Mouse (Mus musculus) spleen, adult 12 weeks (tissue): ENCODE data around the gene 1700057G04Rik.
"Not testable (repeated sequence)": the region's sequence is repeated elsewhere in the genome, so short reads cannot be mapped to it uniquely, and the experiment has no call there.

ENCODE experiments used
- DNase-seq: peaks from one replicate; pipeline ENCODE4 v3.0.0; 2022; ENCODE audit warnings: low spot score

The 1700057G04Rik gene

DNA sequence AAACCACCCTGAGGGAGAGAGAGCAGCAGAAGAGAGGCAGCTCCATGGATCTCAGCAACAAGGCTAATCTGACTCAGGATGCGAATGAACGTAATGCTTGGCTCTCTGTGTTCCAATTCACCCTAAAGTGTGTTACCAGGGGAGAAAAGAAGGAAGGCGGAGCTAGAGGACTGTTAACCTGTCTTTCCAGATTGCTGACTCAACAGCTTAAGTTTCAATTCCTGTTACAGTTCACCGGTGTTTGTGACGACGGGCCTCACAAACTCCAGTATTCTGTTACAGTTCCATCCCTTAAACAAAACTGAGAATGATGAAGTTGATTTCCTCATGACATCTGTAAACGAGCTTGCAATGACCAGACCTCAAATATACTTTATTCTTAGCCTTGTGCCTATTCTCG, 4.1 kb upstream of the 1700057G04Rik start:
- DNase-seq, result no peak

DNA sequence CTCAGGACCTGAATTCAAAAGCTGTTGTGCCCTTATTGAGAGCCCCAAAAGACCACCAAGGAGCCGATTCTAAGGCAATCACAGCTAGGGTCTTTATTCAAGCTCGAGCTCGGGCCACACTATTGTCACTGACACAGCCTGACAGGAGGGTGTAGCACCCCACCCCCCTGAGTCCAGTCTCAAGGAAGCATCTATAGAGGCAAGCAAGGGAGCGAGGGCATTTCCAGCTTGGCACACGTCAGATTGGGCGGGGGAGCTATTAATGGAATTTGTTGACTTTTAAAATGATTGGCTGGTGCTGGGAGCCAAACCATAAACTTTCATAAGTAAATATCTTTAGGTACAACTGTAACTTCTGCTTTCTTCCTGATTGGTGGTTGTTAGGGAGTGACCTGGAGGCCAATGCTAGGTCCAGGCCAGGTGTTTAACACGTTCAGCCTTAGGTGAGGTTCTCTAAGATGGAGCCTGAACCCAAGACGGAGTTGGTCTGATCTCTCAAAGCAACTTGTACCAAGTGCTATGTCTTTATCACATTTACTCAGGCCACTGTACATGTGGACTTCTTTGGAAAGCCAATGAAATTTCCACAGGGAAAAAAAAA, 3.5 kb upstream of the 1700057G04Rik start:
- DNase-seq, result no peak

DNA sequence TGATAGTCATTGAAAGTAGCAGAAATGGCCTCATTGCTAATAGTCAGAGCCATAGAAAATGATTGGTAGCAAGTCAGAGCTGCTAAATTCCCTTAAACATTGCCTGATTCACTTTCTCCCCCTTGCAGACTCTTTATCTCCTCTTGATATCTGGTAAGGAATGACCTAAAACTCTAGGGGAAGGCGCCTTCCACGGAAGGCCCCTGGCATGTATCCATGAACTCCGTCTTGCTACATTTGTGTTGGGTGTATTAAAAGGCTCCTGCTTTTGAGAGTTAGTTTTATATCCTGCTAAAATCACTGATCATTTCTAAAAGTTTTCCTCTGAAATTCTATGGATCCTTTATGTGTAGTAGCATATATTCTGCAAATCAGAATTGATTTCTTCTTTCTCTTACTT, 7.6 kb downstream of the 1700057G04Rik start:
- DNase-seq, result no peak

DNA sequence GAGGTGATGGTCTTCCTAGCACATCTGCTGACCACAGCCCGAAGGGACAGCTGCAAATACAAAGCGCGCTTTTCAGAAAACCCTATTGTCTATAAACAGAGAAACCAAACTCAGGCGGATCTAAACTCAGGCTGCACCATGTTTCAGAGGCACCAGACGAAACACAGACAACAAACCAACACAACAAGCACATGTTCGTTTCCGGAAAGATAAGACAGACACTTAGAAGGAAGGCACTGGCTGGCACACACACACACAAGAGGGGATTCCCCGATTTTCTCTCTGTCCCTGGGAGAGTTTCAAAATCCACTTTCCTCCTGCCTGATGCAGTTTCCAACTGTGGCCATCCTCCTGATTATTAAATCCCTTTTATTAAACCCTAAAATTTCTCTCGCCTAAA, 16.8 kb downstream of the 1700057G04Rik start:
- not testable (repeated sequence) for DNase-seq

DNA sequence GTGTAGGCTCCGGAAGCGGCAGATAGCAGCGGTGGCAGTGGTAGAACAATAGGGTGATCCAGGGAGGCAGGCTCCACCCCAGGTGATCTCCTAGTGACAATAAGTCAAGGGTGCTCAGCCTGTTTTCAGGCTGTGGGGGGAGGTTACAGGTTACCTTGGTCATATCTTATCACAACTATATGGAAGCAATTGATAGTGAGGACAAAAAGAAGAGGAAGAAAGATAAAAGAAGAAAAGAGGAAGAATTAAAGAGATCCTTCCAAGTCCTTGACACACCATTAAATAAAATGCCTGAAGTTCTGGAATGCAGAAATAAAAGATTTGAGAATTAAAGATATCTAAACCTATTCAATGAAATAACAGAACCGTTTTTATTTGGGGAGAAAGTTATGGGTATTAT, 17.6 kb downstream of the 1700057G04Rik start:
- DNase-seq, result no peak

DNA sequence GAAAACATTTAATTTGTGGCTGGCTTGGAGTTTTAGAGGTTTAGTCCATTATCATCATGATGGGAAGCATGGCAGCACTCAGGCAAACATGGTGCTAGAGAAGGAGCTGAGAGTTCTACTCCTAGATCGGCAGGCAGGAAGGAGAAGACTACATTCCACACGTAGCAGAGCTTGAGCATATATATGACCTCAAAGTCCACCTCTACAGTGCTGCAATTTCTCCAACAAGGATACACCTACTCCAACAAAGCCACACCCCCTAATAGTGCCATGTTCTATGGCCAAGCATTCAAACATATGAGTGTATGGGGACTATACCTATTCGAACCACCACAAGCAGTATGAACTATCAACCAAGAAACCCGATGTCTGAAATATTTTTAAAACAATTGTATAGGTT, 22.2 kb downstream of the 1700057G04Rik start:
- no peak for DNase-seq

DNA sequence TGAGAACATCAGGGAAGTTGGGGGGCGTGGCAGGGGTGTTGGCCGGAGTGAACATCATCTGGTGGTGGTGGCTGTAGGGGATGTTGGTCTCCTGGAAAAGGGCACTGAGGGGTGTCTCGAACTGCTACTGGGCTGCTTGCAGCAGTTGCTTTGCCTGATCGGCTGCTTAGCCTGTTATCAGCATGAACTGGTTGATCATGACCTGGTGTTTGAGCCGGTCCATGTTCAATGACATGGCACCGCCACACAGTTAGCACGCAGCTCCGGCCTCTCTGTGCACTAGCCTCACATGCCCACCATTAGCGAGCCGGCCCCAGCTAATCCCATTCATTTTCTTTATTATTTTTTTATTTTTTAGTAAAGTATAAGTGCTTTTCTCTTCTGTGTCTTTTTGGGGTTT, 25.7 kb downstream of the 1700057G04Rik start:
- DNase-seq, result no peak

DNA sequence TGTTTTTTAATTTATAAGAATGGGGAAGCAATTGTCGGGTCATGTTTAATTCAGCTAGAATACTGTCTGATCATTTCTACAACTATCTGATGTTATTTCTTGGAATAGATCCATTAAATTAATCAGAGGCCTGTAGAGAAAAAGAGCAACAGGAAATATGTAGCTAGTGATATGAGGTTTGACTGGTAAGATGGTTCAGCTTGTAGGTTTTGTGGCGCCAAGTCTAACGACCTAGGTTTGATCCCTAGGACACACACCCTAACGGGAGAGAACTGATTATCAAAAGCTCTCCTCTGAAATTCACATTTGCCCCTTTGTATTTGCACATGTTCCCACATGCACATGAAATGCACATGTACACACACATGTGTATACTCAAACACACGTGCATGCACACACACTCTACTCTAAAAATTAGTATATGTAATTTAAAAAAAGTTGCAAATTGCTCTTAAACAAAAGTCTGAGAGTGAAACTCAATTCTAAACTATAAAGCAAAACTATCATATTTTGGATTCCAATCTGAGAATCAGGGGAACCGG, 26.2 kb downstream of the 1700057G04Rik start:
- no peak for DNase-seq

DNA sequence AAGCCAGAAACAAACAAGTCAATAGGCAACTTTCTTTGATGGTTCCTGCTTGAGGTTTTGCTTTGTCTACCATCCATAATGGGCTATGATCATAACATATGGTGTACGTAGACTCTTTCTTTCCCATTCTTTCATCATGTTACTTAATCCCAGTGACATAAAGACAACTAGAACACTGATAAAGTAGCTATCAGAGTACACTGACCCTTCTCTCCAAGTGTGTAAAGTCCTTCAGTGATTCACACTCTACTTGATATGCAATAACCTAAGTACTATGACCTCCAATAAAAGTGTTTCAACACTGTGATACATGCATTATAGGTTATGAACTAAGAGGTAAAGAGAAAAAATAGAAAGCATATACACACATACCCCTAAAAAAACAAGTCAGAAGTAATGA, 27.9 kb downstream of the 1700057G04Rik start:
- DNase-seq, result no peak

DNA sequence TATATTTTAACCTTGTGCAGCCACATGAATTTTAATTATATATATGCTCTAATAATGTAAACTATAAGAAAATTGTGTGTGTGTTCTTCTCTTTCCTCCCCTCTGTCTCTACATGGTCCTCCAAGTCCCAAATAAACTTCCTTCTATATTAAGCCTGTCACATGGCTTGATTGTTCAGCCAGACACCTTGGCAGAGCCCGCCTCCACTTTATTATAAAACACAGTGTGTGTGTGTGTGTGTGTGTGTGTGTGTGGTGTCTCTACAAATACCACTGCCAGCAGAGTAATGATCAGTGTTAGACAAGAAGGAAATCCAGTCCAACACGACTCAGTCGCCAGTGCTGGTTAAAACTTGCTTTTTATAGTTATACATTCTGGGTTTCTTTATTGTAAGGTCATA, 28.5 kb downstream of the 1700057G04Rik start:
- DNase-seq, result no peak

DNA sequence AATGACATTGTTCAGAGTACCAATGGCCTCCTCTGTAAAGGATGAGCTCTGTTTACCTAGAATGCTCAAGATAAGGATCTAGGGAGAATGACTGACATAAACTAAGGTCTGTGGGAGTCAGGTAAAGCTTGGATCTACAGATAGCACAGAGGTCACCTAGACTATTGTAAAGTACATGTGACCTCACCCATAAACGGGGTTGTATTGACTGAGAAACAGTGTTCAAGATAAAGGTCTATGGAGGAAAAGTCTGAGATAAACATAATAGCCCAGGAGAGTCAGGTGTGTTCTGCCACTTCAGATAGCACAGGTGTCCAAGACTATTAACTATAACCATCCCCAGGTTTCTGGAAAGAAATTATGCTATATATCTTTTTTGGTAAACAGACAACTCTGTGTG, 29.8 kb downstream of the 1700057G04Rik start:
- no peak for DNase-seq

DNA sequence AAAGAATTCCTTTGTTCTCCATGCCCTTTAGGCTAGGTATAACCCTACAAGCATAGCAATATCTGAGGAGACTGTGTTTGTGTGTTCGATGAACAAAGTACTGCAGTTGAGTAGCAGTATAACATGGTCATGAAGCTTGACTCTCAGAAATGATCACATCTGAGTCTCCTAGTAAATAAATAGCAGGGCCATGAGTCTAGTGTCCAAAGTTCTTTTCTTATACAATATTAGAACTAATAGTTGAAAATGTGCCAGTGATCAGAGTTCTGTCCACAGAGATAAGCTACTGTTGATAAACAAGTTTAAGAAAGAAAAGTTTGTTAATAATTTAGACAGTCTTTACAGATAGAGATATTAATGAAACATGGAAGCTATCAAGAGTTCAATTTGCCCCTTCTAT, 42.7 kb downstream of the 1700057G04Rik start:
- DNase-seq, result no peak

DNA sequence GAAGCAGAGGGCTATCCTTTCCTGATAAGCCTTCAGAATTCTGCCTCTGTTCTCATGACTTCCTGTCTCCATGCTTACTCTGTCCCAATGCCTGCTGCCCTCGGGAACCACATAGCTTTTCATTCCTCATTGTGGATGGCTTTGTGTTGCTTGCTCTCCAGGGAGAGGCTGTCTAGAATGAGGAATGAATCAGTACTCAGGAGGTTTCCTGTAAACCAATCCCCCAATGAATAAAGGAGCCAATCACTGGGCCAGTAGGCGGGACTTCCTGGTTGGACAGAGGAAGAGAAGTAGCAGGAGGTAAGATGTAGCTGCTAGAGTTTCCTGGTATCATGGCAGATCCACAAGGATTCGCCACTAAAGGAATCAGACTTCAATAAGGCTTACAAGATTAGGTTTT, 44.1 kb downstream of the 1700057G04Rik start:
- no peak for DNase-seq

DNA sequence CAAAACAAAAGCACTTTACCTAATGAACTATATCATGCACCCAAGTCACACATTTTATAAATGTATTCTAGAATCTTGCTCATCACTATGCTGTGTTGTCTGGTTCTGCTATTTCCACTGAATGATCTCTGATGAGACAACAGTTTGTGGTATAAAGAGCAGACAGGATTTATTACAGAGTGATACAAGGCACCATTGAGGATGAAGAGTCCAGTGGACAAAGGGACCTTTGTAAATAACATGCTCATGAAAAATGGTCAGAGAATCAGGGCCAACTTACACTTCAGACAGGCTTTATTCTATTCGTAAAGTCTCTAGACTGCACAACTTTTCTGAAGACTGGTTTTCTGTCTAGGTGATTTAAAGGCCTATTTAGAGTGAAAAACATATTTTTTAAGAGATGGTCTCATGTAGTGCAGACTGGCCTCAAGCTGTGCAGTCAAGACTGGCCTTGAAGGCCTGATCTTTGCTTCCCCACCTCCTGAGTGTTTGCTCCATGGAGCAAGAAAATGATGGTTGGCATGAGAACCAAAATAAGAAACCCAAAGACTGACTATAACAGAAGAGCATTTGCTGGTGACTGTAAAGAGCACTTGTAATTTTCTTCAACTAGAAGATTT, 51.6 kb downstream of the 1700057G04Rik start:
- no peak for DNase-seq

DNA sequence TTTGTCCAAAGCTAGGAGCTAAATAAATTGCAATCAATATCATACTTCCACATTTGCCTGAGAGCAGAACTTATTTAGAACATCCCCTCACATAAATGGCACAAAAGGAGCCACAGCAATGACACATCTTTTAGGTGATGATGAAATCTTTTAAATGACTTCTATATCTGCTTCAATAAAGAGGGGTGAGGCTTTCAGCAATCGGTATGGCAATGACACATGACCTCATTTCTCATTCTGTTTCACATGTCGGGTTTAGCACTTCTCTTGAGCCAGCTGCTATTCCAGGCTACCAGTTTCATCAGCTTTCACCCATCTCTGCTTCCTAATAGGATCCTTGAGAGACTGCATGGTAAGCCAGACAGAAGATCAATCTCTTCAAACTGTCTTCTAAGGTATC, 54.3 kb downstream of the 1700057G04Rik start:
- no peak for DNase-seq

DNA sequence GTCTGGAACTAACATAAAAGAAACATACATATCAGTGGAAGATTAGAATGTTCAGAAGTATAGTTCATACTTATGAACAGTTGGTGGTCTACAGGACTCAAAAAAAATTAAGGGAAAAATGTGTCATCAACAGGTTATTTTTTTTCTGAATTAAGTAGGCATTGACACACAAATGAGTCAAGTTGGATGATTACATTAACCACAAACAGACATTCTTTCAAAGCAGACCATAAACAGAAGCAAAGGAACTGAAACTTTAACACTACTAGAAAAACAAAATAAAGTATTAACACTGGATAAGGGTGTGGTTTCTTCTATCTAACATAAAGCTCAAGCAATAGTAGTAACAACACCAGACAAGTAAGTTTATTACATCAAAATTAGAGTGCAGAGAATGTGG, 59.7 kb downstream of the 1700057G04Rik start:
- DNase-seq, result no peak

DNA sequence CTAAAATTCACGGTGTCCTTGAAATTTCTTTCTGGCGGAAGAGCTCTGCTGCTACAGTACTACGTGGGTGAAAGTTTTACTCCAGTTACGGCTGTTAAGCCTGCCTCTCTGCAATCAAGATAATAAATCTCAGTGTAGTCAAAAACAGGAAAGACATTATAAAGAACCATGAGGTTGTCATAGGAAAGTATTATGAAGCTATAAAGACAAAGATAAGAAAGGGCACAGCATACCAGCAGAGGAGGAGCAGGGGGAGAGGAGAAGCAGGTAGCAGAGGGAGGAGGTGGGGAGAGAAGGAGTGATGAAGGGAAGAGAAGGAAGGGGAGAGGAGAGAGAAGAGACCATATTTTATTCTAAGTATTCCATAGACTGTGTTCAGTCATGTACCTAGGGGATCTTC, 64.7 kb downstream of the 1700057G04Rik start:
- DNase-seq, result no peak

DNA sequence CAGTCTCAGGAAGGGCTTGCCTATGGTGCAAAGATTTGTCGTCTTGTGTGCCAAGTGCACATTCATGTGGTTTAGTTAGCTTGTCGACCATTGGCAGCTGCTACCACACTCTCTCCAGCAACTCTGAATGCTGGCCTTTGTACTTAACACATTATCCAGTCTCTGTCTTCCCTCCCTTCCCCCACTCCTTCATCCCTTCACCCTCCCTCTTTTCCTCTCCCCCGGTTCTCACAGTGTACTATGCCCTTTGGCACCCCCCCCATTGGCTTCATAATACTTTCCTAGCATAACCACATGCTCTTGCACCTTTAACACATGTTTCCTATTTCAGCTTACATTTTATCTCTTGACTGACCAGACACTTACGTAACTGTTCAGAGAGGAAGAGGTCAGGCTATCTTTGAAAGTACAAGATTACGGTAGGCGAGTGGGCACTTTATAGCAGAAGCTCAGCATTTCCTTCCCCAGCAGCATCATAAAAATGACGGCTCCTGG, 65.6 kb downstream of the 1700057G04Rik start:
- no peak for DNase-seq

DNA sequence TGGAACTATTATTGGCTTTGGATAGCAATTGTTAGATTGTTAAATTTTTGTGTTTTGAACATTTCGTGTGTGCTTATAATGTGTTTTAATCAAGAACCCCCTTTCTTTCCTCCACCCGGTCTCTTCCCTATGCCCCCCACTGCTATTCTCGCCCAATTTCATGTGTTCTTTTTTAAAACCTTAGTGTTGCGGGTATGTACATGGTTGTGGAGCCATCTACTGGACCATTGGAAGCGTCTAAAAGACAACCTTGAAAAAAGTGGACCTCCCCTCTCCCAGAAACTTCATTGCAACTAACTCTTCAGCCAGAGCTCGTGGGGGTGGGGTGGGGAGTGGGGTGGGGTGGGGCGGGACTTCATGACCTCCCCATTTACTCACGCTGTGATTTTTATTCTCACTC, 66.2 kb downstream of the 1700057G04Rik start:
- DNase-seq, result no peak

DNA sequence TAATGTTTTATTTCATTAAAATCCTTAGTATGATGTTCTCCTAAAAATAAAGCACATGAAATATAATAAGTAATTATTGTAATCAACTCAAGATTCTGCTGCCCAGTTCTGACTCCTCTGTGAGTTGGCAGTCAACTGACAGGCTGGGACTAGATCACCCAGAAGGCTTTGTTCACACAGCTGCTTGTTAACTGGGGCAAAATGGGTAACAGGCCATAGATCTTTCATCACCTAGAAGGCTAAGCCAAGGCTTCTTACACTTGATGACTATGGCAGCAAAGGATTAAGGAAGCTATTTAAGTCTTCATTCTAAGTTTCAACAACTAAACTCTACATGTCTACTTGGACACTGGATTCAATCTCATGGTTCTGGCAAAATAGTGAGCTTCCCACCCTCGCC, 68.8 kb downstream of the 1700057G04Rik start:
- DNase-seq, result no peak

DNA sequence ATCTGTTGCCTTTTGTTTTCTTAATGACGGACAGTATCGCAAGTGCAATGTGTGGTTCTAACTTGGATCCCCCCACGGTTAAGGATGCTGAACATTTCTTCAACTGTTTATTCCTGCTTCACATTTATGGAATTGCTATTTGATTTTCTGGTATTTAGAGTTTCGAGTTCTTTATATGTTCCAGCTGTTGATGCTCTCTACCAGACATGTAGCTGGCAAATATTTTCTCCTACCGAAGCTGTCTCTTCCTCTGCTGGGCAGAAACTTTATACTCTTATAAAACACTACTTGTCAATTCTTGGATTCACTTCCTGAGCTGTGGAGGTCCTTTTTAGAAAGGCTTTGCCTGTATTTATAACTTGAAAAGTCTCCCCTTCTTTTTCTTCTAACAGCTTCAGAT, 70.1 kb downstream of the 1700057G04Rik start:
- DNase-seq, result no peak

DNA sequence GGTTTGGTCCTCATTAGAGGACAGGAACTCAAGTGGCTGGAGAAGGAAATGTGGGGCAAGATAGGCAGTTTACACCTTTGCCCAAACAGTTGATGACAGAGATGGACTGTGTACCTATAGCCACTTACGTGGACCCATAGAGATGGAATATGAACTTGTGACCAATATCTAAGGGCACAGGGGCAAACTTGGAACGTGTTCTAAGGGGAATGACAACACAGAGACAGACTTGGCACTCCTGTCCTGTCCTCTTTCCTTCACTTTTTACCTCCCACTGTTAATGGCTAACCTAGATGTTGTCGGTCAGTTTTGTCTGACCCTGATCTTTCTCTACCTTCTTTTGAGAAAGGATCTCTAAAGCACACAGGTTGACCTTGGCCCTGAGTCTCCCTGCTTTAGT, 74.2 kb downstream of the 1700057G04Rik start:
- no peak for DNase-seq

DNA sequence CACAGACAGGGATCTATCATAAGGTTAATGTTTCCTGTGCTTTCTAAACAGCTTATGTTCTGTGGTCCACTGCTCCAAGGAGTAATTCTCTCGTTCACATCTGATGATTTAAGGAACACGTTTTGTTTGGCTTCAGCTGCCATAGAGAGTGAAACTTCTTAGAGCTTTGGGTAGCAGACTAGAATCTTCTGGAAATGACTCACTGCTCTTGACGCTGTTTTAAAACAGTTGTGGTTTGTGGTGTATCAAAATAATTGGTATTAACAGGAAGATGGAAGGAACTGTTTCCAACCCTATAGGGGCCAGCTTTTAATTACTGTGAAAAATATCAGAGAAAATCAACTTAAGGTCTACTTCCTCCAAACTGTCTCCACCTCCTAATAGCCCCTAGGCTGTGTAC, 75.2 kb downstream of the 1700057G04Rik start:
- DNase-seq, result no peak

DNA sequence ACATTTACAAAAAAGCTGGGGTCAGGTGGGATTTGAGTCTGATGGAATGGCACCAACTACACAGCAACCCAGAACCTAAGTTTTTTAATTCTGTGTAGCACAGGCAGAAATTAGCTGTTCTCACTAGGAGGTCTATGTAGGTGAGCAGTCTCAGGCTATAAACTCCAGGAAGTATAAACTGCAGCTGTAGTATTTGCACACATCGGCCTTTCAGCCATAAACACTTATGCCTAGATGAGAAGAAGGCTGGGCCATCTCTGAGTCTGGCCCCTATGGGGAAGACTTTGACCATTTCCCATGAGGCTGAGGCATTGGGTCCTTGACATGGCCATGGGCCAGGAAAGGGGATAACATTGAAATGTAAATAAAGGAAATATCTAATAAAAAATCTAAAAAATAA, 76.7 kb downstream of the 1700057G04Rik start:
- DNase-seq, result no peak
